Mouse (Mus musculus): ENCODE results near the gene Tbc1d14. TPM values are rescaled to one million over a fixed set of nuclear protein-coding genes. Genes with fewer than 3 reads are reported as not detected.

Gene Tbc1d14
- total RNA-seq, 2 experiments from 2014 or later = 90.4 to 103 TPM

DNA sequence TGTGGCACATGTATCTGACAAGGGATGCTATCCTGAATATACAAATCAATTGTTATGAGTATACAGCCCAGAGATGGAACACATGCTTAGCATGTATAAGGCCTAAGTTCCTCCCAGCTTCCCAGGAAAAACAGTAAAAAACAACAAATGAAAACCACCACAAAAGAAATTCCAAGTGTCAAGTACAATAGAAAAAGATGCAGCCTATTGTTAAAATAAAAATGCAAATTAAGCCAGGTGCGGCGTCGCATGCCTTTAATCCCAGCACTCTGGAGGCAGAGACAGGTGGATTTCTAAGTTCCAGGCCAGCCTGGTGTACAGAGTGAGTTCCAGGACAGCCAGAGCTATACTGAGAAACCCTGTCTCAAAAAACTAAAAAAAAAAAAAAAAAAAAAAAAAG lies 36.2 kb downstream of the Tbc1d14 start:
- no peak for DNase-seq (ENCODE audit: low spot score in 2 of 2)

DNA sequence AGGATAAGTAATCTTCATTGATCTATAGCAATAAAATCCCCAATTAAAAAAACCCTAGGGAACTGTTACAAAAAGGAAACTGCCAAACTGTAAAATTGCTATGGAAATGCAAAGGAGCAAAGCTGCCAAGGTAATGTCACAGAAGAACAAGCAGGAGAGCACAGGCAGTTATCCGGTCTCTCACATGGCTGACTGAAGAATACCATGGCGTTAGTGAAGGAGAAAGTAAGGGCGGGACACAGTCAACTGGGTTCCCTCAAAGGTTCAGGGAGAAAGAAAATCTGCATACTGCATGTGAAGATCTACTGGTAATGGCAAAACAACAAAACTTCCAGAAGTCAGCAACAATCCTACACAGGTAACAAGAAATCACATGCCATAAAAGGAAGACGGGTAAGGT lies 36.8 kb downstream of the Tbc1d14 start:
- no peak for DNase-seq (ENCODE audit: low spot score in 2 of 2)

DNA sequence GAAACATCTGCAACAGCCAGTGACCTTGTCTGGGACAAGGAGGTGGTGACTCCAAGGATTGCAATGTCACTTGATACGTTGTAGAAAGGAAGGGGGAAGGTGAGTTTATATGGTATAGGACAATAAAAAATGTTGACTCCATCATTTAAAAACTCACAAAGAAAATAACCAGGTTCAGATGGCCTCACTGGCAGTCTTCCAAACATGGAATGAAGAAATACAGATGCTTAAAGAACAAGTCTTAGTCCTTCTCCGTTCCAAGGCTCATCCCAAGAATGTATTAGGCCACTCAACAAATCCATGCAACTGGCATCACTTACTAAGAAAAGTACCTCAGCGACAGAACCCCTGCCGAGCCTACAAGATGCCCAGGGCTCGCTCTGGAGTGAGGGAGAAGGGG lies 38.6 kb downstream of the Tbc1d14 start:
- no peak for DNase-seq (ENCODE audit: low spot score in 2 of 2)

DNA sequence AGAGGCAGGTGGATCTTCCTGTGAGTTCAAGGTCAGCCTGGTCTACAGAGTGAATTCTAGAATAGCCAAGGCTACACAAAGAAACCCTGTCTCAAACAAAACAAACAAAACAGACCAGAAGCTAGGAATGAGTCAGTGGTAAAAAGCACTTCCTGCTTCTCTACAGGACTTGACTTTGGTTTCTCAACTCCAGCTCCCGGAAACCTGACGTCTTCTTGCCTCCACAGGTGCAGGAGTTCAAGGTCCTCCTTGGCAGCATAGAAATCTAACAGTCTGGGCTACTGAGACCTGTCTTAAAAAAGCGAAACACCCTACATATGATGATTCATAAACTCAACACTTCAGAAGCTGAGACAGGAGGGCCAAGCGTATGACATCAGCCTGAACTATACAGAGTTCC lies 39.2 kb downstream of the Tbc1d14 start:
- no peak for DNase-seq (ENCODE audit: low spot score in 2 of 2)

DNA sequence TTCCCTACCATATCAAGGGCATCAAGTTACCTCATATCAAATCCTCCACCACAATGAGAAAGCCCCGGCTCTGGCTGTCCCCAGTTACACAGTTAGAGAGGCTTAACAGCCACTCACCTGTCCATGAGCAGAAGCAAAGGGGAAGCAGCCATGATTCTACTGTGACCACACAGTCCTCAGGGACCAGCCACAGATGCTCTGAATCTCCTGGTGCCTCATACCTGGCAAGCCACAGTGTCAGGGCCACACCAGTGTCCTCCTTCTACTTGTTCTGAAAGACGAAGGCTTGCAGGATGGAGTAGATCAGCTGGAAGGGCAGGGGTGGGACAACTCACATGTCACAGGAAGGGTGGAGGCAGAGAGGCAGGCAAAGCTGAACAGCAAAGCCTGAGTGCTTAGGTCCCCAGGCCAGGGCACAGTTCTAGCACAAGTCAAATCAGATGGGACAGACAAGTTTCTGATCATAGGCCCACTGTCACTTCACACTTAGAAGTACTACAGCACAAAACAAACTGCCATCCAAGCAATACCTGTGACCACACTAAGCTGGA lies 39.9 kb downstream of the Tbc1d14 start:
- no peak for DNase-seq (ENCODE audit: low spot score in 2 of 2)

DNA sequence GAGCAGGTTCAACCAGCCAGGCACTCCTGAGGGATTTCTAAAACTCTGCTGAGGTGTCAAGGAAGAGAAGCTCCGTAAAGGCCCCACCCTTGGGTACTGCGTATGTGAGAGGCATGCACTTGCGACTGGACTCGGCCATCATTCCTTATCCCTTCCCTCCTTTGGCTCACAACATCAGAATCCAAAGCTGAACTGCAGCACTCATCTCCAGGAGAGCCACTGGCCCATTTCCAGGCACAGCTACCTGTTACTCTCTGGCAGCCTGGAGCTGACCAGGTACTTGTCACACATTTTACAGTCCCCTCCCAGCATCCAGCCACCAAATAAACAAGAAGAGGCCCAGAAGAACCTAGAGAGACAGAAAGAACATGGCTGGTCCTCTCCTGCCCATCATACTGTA lies 40.7 kb downstream of the Tbc1d14 start:
- DNase-seq (ENCODE audit: low spot score in 2 of 2) = no peak

DNA sequence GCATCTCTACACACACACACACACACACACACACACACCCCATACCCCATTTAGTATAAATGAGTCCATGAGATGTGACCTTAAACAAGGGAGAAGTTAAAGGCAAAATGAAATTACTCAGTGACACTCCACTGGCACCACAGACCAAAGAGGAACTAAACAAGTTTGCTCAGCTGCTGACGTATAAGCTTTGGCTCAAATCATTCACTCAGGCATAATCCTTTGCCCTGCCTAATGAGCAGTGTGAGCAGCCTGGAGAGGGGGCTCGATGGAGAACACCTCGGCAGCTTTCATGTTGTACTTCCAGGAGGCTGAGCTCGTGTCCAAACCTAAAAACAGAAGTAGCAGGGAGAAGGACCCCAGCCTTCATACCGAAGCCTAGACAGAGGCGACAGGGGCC lies 43.8 kb downstream of the Tbc1d14 start:
- no peak for DNase-seq (ENCODE audit: low spot score in 2 of 2)

DNA sequence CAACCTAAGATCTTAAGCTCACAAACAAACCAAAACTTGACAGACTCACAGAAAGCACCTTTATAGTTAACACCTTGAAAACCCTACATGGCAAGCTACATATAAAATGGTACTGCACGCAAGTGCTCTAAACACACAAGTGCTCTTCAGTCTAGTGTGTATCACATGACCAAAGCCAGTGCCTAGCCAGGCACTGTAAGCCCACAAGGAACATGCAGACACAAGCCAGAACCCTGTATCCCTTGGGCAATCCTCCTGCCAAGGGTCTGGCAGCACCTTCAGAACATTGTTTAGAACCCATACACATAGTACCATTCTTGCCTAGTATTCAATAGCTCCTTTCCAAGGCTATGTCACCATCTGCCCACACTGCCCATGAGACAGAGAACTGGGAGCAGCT lies 48.3 kb downstream of the Tbc1d14 start:
- no peak for DNase-seq (ENCODE audit: low spot score in 2 of 2)

DNA sequence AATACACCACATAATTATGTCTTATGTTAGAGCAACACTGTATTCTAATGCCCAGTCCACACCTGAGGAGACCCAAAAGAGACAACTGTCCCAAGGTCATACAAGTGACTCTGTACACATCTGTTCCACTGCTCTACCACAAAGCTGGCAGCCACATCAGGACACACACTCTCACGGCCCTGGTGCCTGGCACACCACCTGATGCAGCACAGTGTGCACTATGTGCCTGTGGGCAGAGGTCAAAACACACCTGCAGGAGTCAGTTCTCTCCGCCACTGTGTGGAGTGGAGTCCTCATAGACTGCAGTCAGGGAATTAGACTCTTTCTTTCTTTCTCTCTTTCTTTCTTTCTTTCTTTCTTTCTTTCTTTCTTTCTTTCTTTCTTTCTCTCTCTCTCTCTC lies 52.1 kb downstream of the Tbc1d14 start:
- DNase-seq (ENCODE audit: low spot score in 2 of 2) = no peak

DNA sequence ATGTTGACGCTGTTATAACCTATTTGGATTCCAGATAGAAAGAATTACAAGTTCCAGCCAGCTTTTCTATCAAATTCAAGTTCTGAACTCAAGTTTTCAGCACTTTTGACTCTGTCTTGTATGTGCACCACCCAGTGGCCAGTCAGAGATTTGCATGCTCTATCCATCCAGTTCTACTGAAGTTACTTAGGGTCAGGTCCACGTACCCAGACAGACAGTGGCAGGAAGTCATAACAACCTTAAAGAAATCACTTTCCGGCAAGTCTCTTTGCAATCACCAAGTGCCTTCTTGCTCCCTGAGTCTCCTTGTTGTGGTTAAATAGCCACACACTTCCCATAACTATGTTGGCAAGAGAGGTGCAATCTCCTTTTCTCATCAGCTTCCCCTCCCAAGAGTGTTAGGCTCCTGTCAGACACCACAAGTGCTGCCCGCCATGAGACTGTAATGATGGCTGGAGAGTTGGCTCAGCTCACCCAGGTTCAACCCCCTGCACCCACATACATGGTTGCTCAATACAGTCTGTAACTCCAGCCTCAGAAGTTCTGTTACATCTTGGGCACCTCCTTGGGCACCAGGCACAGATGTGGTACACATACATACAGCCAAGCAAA lies 54.4 kb downstream of the Tbc1d14 start:
- peak; percentile 55 to 68 for DNase-seq (ENCODE audit: low spot score in 2 of 2)

DNA sequence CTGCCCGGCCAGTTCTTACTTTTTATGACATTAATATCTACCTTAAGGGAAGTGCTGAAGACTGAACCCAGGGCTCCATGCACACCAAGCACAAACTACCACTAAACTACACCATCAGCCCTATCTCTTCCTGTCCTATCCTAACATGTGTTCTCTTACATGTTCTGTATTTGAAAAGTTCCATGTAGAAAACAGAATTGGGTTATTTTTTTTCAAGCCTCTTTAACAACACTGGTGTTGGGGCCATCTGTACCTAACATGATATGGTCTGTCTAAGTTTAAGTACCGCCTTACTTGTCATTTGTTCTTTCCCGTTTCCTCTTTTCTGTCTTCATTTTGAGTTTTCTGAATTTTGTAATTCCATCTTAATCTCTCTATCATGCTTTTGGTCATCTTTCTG lies 56.7 kb downstream of the Tbc1d14 start:
- DNase-seq (ENCODE audit: low spot score in 2 of 2) = no peak

DNA sequence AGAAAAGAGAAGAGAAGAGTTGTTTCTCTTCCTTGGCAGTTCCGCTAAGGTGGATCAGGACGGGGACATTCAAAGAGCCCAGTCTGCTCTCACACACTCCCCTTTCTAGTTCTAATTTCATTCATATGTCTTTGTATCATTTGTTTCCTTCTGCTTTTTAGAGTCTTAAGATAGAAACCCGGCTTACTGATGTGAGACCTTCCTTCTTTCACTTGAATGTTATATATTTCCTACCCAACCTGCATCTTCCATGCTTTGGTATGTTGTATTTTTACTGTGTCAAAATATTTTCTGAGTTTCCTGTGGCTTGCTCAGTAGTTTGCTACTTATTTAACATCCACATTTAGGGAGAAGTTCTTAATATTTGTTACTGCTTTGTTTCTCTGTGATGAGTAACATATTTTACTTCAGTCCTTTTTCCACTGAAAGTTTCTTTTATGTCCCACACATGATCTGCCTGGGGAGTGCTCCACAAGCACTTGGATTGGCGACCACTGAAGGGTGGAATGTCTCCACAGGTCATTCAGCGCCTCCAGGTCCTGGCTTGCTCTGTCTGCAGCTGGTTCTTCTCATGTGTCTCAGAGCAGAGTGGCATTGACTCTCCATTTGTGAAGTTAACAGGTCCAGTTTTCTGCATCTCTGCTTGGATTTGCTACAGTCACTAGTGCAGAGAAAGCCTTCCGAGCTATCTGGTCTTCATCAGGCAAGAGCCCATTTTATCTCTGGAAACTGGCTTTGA lies 57.5 kb downstream of the Tbc1d14 start:
- DNase-seq (ENCODE audit: low spot score in 2 of 2) = no peak

DNA sequence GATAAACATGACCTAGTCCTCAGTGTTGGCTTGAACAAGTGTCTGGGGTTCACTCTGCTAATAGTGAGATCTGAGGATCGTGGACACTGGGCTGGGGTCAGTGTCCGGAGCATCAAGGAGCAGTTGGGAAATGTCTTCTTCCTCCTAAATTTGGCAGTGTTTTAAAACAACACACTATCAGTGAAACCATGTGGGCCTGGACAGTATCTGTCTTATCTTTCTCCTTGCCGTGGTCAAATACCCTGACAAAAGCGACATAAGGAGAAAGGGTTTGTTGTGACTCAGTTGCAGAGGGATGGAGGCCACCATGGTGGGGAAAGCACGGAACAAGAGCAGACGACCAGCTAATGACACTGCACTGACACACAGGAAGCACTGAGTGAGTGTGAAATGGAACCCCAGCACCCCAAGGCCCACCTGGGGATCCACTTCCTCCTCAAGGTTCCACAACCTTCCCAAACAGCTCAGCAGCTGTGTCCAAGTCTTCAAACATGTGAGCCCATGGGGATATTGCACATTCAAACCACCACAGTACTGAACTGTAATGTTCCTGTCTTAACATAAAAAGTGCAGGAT lies 58.5 kb downstream of the Tbc1d14 start:
- DNase-seq (ENCODE audit: low spot score in 2 of 2) = no peak

DNA sequence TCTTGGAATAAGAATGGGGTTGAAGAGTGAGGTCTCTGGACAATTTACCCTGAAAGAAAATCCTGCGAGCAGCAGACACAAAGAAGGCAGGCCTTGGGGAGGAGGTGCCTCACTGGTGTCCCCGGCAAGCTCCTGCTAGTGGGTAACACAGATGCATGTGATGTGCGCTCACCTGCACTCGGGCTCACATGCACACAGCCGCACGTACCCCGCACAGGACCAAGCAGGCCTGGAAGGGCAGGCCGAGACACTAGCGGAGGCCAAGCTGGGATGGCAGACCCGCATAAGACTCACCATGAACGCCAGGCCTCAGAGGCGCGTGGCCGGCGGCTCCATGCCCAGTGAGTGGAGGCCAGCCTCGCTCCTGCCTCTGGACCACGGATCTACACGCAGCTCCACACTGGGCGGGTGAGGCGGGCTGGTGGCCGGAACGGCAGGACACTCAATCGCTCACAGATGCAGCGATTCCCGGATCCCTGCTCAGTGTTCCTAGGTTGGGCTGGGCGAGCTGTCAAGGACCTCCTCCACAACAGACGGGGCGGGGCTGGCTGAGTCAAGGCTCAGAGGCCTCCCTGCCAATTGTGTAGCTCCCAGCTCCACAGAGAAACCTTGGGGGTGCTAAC lies 62.8 kb downstream of the Tbc1d14 start:
- peak; percentile 90 to 94 for DNase-seq (ENCODE audit: low spot score in 2 of 2)

DNA sequence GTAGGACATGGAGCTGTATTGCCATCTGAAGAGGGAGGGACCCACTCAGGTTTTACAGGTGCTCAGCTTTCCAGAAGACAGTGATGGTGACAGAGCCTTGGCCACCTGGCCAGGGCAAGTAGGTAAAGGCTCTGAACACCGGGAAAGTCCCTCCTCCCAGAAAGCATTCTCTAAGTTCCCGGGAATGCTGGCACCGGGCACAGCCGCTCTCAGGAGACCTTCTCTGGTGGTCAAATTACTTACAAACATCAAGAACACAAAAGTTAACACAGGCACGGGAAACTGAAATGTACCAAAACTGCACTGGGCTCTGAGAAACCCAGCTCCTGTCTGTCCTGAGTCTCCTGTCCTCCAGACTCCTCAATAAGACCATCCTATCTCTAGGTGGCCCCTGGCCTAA lies 63.4 kb downstream of the Tbc1d14 start:
- no peak for DNase-seq (ENCODE audit: low spot score in 2 of 2)

DNA sequence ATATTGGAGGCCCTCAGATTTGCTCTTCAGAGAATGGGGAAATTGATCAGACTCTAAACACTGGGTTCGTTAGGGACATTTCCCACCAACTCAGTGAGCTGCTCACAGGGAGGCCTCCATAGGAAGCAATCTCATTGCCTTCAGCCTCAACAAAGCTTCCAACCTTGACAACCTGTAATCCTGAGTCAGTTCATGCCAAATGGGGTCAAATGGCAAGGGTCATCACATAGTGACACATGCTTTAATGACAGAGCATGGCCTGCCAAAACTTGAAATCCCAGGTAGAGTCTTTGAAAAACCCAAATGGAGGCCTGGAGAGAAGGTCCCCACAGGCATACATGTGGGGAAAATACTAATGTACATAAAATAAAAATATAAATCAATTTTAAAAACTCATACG lies 66.2 kb downstream of the Tbc1d14 start:
- no peak for DNase-seq (ENCODE audit: low spot score in 2 of 2)

DNA sequence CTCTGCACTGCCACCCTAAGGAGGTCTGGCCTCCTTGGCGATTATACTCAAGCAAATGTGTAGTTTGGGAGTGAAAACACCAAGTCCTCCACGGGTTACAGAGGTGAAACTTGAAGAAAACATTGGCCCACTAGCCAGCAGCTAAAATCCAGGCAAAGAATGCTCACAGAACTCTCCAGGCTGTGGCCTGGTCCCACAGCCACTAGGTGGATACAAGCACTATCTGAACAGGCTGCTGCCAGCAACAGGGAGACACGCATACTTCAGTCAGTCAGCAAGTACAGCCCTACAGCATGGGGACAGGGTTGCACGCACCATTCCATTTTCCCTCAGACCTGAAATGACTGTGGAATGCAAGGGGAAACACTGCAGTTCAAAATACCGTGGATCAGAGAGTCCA lies 66.8 kb downstream of the Tbc1d14 start:
- DNase-seq (ENCODE audit: low spot score in 2 of 2) = no peak

DNA sequence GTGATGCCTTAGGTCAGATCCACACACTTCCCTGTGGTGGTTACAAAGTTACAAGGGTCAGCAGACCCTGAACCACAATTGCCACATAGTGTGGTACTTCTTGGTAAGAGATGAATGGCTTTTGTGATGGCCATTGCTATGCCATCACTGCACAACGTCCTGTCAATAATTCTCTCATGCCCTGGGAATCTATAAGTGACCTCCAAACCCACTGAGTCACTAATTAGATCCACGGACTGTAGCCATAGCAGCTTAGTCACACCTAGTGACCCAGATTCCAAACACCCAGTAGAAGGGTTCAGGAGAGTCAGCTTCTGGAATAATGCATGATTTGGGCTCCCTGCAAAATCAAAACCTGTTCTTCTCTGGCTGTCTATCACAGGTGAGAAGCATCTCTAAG lies 67.9 kb downstream of the Tbc1d14 start:
- no peak for DNase-seq (ENCODE audit: low spot score in 2 of 2)

DNA sequence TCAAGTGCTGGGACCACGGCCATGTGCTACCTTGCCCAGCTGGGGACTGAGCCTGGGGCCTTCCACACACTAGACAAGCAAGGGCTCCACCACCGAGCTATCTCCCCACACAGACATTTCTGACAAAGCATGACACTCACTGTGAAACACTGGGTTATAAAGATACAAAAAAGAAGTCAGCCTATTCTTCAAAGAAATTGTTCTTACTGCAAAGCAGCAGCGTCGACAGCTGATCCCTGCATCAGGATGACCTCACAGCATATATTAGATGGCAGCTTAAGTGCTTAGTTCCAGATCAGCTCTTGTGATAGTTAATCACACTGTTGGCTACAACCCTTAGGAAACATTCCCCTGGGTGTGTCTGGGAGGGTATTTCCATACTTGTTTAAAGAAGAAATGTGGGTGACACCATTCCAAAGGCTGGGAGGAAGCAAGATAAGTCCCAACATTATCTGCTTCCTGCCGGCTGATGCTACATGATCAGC lies 69.8 kb downstream of the Tbc1d14 start:
- DNase-seq (ENCODE audit: low spot score in 2 of 2) = no peak

DNA sequence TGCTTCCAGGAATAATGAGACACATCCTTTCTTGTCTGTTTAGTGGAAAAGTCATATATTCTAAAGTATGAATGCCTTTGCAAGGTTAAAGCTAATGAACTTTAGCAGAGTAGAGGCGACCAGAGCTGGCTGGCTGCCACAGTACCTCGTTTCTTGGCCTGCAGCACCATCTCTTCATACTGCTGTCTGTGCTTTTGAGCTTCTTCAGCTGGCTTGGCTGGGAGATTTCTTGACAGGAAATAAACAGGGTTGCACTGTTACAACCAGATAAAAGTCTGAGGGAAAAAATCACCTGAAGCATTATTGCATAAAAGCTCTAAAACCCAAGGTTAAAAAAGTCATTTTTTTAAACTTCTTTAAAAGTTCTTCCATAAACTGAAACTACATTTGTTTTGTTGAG lies 70.3 kb downstream of the Tbc1d14 start:
- no peak for DNase-seq (ENCODE audit: low spot score in 2 of 2)

DNA sequence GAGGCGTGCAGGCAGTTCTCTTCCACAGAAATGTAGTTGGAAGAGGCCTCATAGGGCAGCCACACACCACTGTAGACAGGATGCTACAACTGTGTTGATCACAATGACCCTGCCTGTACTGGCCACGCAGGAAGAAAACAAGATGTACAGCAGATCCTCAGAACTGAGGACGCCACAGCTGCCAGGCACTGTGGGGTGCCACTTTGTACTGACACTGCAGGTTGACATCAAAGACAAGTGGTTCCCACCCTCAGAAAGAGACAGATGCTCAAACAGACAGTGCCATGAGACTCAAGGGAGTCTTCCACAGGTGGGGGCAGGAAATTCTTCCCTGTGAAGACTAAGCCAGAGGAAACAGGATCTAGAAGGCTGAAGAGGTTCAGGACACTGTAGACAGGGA lies 73.3 kb downstream of the Tbc1d14 start:
- DNase-seq (ENCODE audit: low spot score in 2 of 2) = no peak

DNA sequence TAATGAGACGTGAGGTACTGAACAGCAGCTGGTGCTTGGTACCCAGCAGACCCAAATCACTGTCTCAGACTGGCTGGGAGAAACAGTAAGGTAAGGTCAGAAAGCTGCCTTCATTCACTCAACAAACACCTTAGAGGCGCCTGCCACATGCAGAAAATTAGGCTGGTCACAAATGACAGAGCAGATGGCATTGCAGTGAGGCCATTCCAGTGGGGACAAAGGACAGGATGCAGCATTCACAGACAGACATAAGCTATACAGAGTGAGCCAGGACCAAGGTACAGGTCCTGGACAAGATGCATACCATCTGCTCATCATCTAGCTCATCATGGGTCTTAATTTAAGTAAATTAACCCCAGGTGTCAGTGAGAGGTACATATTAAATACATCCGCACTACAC lies 75.5 kb downstream of the Tbc1d14 start:
- DNase-seq (ENCODE audit: low spot score in 2 of 2) = no peak

Measured in layer of hippocampus, postnatal 14 days (tissue).